Mouse (Mus musculus) embryonic facial prominence, embryonic 14.5 days (tissue): Measurements from ENCODE around the gene Gm7030. TPM values are rescaled to one million over a fixed set of nuclear protein-coding genes. Genes with fewer than 3 reads are reported as not detected.
"Not testable (repeated sequence)": the region's sequence is repeated elsewhere in the genome, so short reads cannot be mapped to it uniquely, and the experiment has no call there.

Experiments
- ATAC-seq: fragments of 200-750 bp; cut with Nextera tagmentation; 2 replicates; pipeline ENCODE4 v1.8.0; 2017; ENCODE audit warnings: low read depth, moderate number of reproducible peaks, moderate TSS enrichment
- DNase-seq: peaks from one replicate; pipeline ENCODE4 v3.0.0-alpha.2; 2015; ENCODE audit warnings: low spot score
- H3K27ac ChIP-seq: fragments of 300-500 bp; sonication (generic); replicated peaks from 2 replicates; pipeline ENCODE4 v1.5.1; 2014; ENCODE audit warnings: low read depth, mild to moderate bottlenecking, low read length, moderate library complexity
- H3K27me3 ChIP-seq: fragments of 300-500 bp; sonication (generic); replicated peaks from 2 replicates; pipeline ENCODE4 v1.6.1; 2014; ENCODE audit warnings: low read length; ENCODE audit not compliant: control insufficient read depth, insufficient read depth
- H3K36me3 ChIP-seq: fragments of 300-500 bp; sonication (generic); 2 replicates; pipeline ENCODE4 v1.6.1; 2014; ENCODE audit warnings: low read length, mixed read lengths; ENCODE audit not compliant: control insufficient read depth, insufficient read depth
- H3K4me1 ChIP-seq: fragments of 300-500 bp; sonication (generic); 2 replicates; pipeline ENCODE4 v1.6.1; 2014; ENCODE audit warnings: antibody characterized with exemption, low read length; ENCODE audit not compliant: control insufficient read depth, insufficient read depth
- H3K4me2 ChIP-seq: fragments of 300-500 bp; sonication (generic); 2 replicates; pipeline ENCODE4 v1.6.1; 2014; ENCODE audit warnings: low read depth, mild to moderate bottlenecking, low read length, moderate library complexity, mixed read lengths
- H3K4me3 ChIP-seq: fragments of 300-500 bp; sonication (generic); 2 replicates; pipeline ENCODE4 v1.5.1; 2014; ENCODE audit warnings: low read depth, mild to moderate bottlenecking, low read length
- H3K9ac ChIP-seq: fragments of 300-500 bp; sonication (generic); 2 replicates; pipeline ENCODE4 v1.6.1; 2014; ENCODE audit warnings: low read depth, mild to moderate bottlenecking, low read length, moderate library complexity, mixed read lengths
- H3K9me3 ChIP-seq: fragments of 300-500 bp; sonication (generic); 2 replicates; pipeline ENCODE4 v1.6.1; 2016; ENCODE audit warnings: low read length; ENCODE audit not compliant: control insufficient read depth
- WGBS: fragments of 180-500 bp; shearing (Covaris S2); extraction: QIAGEN DNeasy Blood & Tissue Kit; methylation state at CpG from one replicate; pipeline ENCODE4 v1.1.7; 2014; 5-methylcytosine and 5-hydroxymethylcytosine counted together
- polyA plus RNA-seq: library from polyadenylated mRNA; unstranded; fragments of >200 nt; fragmentation: Nextera tagmentation; extraction: Ambion mirVana; gene quantifications from 2 replicates; pipeline ENCODE4 v1.2.1, GENCODE M21; 2014

Gm7030 gene
- polyA plus RNA-seq, 1 experiment from 2014 or later: not detected

DNA sequence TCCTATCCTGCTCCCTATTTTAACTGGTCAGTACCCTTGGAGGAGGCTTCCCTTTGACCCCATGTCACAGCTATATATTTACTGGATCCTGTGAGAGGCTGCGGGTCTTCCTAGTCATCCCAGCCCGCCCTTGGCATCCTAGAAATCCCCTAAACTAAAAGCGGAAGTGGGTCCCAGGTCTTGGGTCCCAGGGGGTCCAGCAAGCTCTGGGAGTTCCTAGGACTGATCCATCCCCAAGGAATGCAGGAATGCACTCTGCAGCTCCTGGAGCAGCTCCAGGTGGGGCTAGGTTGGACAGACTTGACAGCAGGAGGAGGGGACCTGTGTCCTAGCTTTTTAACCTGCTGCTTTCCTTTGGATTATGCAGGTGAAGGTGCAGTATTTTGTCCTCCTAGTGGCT, 35.3 kb downstream of the Gm7030 start:
- WGBS: 11% methylated on average over 3 of the region's 3 CpGs
- Histone ChIP-seq H3K9me3 (no peaks in the 10 kb centered on the region), H3K4me3 (no peak overlapping the region), H3K4me1 (no peaks in the 10 kb centered on the region), H3K27me3 (no peaks in the 10 kb centered on the region), H3K36me3 (no peaks in the 10 kb centered on the region), H3K9ac (no peak overlapping the region), H3K4me2 (no peak overlapping the region), H3K27ac (no peak overlapping the region)
- no peak for ATAC-seq
- DNase-seq: no peak

DNA sequence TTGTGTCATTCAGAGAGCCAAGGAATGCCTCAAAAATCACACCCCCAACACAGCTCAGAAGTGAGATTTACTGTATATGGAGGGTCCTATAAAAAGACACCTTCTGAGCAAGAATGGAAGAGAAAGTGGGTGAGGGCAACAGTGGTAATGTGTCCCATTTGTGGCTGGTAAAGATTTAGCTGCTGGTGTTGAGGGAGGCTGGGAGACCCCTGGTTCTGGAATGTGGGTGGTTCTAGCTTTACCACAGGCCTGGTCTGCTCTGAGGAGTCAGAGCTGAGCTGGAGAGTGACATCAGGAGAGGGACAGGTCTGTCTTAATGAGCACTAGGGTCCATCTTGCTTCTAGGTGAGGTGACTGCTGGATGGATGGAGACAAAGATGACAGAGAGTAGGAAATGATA, 36.7 kb downstream of the Gm7030 start:
- H3K27me3 ChIP-seq, H3K4me1 ChIP-seq, DNase-seq, H3K9ac ChIP-seq, H3K4me3 ChIP-seq, H3K27ac ChIP-seq, H3K4me2 ChIP-seq, H3K9me3 ChIP-seq, H3K36me3 ChIP-seq, ATAC-seq: not testable (repeated sequence)

DNA sequence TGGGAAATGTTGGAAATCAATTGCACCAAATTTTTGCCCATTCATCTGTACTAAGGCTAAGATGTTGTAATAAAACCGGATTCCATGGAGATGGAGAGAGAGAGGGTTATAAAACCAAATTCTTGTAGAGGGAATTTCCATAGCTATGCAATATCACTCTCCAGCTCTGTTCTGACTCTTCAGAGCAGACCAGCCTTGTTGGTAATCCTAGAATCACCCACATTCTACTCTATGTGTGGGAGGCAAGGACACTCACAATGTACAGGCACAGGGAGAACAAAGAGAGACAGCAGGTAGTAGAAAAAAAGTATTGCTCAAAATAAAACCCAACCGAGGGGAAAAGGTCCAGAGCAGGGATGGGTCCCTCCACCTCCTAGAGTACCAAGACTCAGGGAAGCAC, 37.3 kb downstream of the Gm7030 start:
- H3K9ac ChIP-seq, H3K4me1 ChIP-seq, DNase-seq, H3K27ac ChIP-seq, ATAC-seq, H3K27me3 ChIP-seq, H3K4me3 ChIP-seq, H3K36me3 ChIP-seq, H3K4me2 ChIP-seq, H3K9me3 ChIP-seq: not testable (repeated sequence)
- WGBS: no CpG with 5 or more reads among the region's 2 CpGs

DNA sequence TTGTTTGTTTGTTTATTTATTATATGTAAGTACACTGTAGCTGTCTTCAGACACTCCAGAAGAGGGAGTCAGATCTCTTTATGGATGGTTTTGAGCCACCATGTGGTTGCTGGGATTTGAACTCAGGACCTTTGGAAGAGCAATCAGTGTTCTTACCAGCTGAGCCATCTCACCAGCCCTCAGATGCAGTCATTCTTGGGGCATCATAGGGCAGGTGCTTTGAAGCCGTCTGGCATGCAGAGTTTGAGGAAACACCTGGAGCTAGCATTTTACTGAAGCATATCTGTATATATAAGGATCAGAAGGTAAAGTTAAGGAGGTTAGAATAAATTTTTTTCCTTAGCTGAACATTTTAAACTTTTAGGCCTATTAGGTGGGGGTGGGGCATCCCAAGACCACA, 43.2 kb downstream of the Gm7030 start:
- H3K4me2 ChIP-seq, H3K9me3 ChIP-seq, H3K9ac ChIP-seq, H3K4me1 ChIP-seq, H3K36me3 ChIP-seq, DNase-seq, H3K4me3 ChIP-seq, H3K27ac ChIP-seq, ATAC-seq: not testable (repeated sequence)
- H3K27me3 ChIP-seq: peaks cover 35% of the 10 kb centered on the region
- WGBS: 54% methylated on average over 1 of the region's 1 CpGs

DNA sequence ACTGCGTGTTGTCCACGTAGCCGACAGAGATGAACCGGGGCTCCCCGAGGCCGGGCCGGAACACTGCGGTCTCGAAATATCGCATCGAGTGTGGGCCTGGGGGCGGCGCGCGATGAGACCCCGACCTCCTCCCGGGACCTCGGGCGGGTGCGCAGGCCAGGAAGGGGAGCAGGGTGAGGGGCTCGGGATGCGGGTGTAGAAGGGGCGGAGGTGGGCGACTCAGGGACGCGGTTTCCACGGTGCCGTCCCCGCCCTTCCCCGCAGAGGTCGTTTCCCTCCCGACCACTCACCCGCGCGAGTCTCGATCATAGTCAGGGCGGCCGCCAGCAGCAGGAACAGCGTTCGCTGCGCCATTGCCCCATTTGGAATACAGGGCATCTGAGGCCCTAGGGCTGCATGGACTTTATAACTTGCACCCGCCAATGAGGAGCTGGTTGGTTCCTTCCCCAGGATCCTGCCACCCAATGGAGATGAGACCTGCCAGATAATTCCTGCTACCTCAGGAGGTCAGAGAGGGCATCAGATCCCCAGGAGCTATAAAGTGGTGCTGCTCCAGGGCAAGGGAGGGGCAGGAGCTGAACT, 45.3 kb downstream of the Gm7030 start:
- peak overlapping the region; percentile 55 for H3K9ac ChIP-seq
- H3K4me3 ChIP-seq: peak overlapping the region; percentile 50
- 0 out of 2 replicates have a peak, but pooled peaks have one; percentile 12 for ATAC-seq
- no peak for DNase-seq
- no peak overlapping the region for H3K27ac ChIP-seq
- H3K4me2 ChIP-seq: peak overlapping the region; percentile 97
- no peaks in the 10 kb centered on the region for H3K4me1 ChIP-seq
- H3K36me3 ChIP-seq: no peaks in the 10 kb centered on the region
- H3K27me3 ChIP-seq: peaks cover 35% of the 10 kb centered on the region
- H3K9me3 ChIP-seq: no peaks in the 10 kb centered on the region
- WGBS: 2% methylated on average over 33 of the region's 42 CpGs

DNA sequence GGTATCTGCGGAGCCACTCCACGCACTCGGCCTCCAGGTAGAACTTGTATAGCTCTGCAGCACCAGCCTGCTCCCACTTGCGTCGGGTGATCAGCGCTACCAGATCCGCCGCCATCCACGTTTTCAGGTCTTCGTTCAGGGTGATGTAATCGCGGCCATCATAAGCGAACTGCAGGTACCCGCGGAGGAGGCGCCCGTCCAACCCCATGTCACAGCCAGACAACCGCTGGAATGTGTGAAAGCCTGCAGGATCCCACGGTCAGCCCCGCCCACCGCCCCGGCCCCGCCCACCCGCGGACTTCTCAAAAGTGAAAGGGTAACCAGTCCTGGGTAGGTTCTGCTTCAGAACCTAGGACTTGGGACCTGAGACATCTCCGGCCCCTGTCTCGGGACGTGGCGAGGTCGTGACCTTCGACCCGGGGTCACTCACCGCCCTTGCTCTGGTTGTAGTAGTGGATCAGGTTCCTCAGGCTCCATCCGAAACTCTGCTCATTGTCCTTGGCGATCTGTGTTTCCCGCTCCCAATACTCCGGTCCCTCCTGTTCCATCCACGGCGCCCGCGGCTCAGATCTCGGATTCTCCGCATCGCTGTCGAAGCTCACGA, 45.9 kb downstream of the Gm7030 start:
- no peaks in the 10 kb centered on the region for H3K4me1 ChIP-seq
- under 1% methylated on average over 35 of the region's 46 CpGs for WGBS
- H3K27ac ChIP-seq: no peak overlapping the region
- ATAC-seq (peak; percentile 65; the same call in 1 of the 2 replicates), DNase-seq (peak; percentile 36)
- peaks cover 35% of the 10 kb centered on the region for H3K27me3 ChIP-seq
- H3K9me3 ChIP-seq: no peaks in the 10 kb centered on the region
- no peaks in the 10 kb centered on the region for H3K36me3 ChIP-seq
- peak overlapping the region; percentile 50 for H3K4me3 ChIP-seq
- H3K9ac ChIP-seq: peak overlapping the region; percentile 55
- peak overlapping the region; percentile 97 for H3K4me2 ChIP-seq

DNA sequence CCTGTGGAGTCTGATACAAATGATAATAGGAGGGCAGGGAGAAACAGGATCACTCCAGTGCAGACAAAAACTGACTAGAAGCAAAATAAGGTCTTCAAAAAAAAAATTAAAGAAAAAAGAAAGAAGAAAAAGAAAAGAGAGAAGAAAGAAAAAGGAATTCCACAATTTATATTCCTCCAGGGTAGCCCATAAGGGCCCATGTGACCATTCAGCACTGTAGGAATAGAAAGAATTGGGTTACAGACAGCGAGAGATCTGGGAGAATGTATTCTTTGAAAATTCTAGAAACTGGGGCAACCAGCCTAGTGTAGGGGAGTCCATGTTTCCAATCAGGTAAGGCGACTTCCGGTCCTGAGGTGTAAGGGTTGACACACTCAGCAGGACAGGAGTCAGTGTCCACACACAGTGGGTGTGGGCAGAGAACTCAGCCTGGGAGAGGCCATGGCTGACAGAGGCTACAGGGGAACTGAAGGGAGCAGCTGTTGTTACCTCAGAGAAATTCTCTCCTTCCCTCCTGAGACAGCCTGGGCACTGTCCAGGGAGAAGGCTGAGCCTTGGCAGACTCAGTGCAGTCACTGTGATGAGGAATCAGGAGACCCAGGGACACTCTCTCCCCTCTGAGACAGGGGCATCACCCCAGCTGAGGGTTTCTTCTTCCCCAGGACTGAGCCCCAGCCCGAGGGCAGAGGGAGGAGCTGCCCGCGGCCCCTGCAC, 46.5 kb downstream of the Gm7030 start:
- DNase-seq, H3K36me3 ChIP-seq, H3K9me3 ChIP-seq, H3K27ac ChIP-seq, H3K4me1 ChIP-seq, ATAC-seq: not testable (repeated sequence)
- H3K9ac ChIP-seq: peak overlapping the region; percentile 55; the same call in 1 of the 2 replicates
- H3K27me3 ChIP-seq: peaks cover 35% of the 10 kb centered on the region
- 39% methylated on average over 3 of the region's 6 CpGs for WGBS
- H3K4me2 ChIP-seq: peak overlapping the region; percentile 97
- peak overlapping the region; percentile 50 for H3K4me3 ChIP-seq

DNA sequence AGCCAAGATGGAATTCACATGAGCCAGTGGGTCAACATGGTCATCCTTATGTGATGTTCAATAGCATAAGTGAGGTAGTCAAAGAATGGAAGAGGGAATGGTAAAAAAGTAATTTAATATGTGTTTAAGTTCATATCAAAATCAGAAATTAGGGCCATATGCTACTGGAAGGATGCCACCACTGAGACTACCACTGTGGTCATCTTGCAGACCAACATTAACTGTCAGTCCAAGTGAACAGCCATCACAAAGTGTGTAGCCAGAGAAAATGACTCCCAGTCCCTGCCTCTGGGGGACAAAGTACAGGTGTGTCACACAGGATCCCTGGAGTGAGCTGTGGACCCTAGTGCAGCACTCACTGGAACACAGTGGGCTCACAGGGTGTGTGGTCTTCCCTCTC, 47.3 kb downstream of the Gm7030 start:
- H3K36me3 ChIP-seq, ATAC-seq, H3K9ac ChIP-seq, DNase-seq, H3K27ac ChIP-seq, H3K4me2 ChIP-seq, H3K9me3 ChIP-seq, H3K4me3 ChIP-seq, H3K4me1 ChIP-seq: not testable (repeated sequence)
- peaks cover 35% of the 10 kb centered on the region for H3K27me3 ChIP-seq
